Mouse (Mus musculus): ENCODE data around the gene Tet3. TPM values are rescaled to one million over a fixed set of nuclear protein-coding genes. Genes with fewer than 3 reads are reported as not detected.

Gene Tet3
- polyA plus RNA-seq, 1 experiment from 2014 or later: 67.0 TPM

GRCm38 (mm10) chr6:83405511-83406064 is 53.3 kb downstream of the Tet3 start:
- 91% methylated on average over 7 of the region's 7 CpGs for WGBS
- Histone ChIP-seq H3K27me3 (ENCODE audit: control insufficient read depth, insufficient read depth, low read length) (no peaks in the 10 kb centered on the region), H3K9me3 (ENCODE audit: control insufficient read depth, low read length) (no peaks in the 10 kb centered on the region), H3K4me2 (ENCODE audit: low read depth, low read length) (no peak overlapping the region), H3K36me3 (ENCODE audit: control insufficient read depth, insufficient read depth, low read length) (peaks cover 34% of the 10 kb centered on the region), H3K27ac (ENCODE audit: low read depth, low read length) (no peak overlapping the region), H3K4me1 (ENCODE audit: control insufficient read depth, insufficient read depth, low read length) (peaks cover 12% of the 10 kb centered on the region), H3K4me3 (ENCODE audit: low read depth, low read length) (no peak overlapping the region), H3K9ac (replicated peaks; ENCODE audit: low read depth, low read length) (no peak overlapping the region)
- ATAC-seq (ENCODE audit: low read depth): no peak

- Histone ChIP-seq H3K27me3 (ENCODE audit: control insufficient read depth, insufficient read depth, low read length) (no peaks in the 10 kb centered on the region), H3K4me2 (ENCODE audit: low read depth, low read length) (no peak overlapping the region), H3K36me3 (ENCODE audit: control insufficient read depth, insufficient read depth, low read length) (peaks cover 34% of the 10 kb centered on the region), H3K9ac (replicated peaks; ENCODE audit: low read depth, low read length) (no peak overlapping the region), H3K9me3 (ENCODE audit: control insufficient read depth, low read length) (no peaks in the 10 kb centered on the region), H3K4me1 (ENCODE audit: control insufficient read depth, insufficient read depth, low read length) (peaks cover 5% of the 10 kb centered on the region; the same call in 1 of the 2 replicates), H3K27ac (ENCODE audit: low read depth, low read length) (no peak overlapping the region), H3K4me3 (ENCODE audit: low read depth, low read length) (no peak overlapping the region)
- WGBS: 98% methylated on average over 13 of the region's 13 CpGs
- no peak for ATAC-seq (ENCODE audit: low read depth)
Measured at GRCm38 (mm10) chr6:83404571-83404970, 54.3 kb downstream of the Tet3 start.

GRCm38 (mm10) chr6:83403481-83403880 is 55.4 kb downstream of the Tet3 start:
- Histone ChIP-seq H3K4me1 (ENCODE audit: control insufficient read depth, insufficient read depth, low read length) (no peaks in the 10 kb centered on the region), H3K27ac (ENCODE audit: low read depth, low read length) (no peak overlapping the region), H3K27me3 (ENCODE audit: control insufficient read depth, insufficient read depth, low read length) (no peaks in the 10 kb centered on the region), H3K9ac (replicated peaks; ENCODE audit: low read depth, low read length) (no peak overlapping the region), H3K4me3 (ENCODE audit: low read depth, low read length) (no peak overlapping the region), H3K9me3 (ENCODE audit: control insufficient read depth, low read length) (no peaks in the 10 kb centered on the region), H3K4me2 (ENCODE audit: low read depth, low read length) (no peak overlapping the region), H3K36me3 (ENCODE audit: control insufficient read depth, insufficient read depth, low read length) (peaks cover 34% of the 10 kb centered on the region)
- 95% methylated on average over 8 of the region's 8 CpGs for WGBS
- no peak for ATAC-seq (ENCODE audit: low read depth)

GRCm38 (mm10) chr6:83399790-83400189 is 59.1 kb downstream of the Tet3 start:
- ATAC-seq (ENCODE audit: low read depth): no peak
- Histone ChIP-seq H3K27ac (ENCODE audit: low read depth, low read length) (no peak overlapping the region), H3K4me1 (ENCODE audit: control insufficient read depth, insufficient read depth, low read length) (no peaks in the 10 kb centered on the region), H3K9me3 (ENCODE audit: control insufficient read depth, low read length) (no peaks in the 10 kb centered on the region), H3K4me2 (ENCODE audit: low read depth, low read length) (no peak overlapping the region), H3K27me3 (ENCODE audit: control insufficient read depth, insufficient read depth, low read length) (no peaks in the 10 kb centered on the region), H3K4me3 (ENCODE audit: low read depth, low read length) (no peak overlapping the region), H3K36me3 (ENCODE audit: control insufficient read depth, insufficient read depth, low read length) (peaks cover 48% of the 10 kb centered on the region), H3K9ac (replicated peaks; ENCODE audit: low read depth, low read length) (no peak overlapping the region)
- 88% methylated on average over 3 of the region's 3 CpGs for WGBS

- 85% methylated on average over 8 of the region's 8 CpGs for WGBS
- no peak for ATAC-seq (ENCODE audit: low read depth)
- no peaks in the 10 kb centered on the region for H3K27me3 ChIP-seq (ENCODE audit: control insufficient read depth, insufficient read depth, low read length)
Measured at GRCm38 (mm10) chr6:83397728-83398127, 61.2 kb downstream of the Tet3 start.

GRCm38 (mm10) chr6:83396711-83397110 is 62.2 kb downstream of the Tet3 start:
- Histone ChIP-seq H3K4me3 (ENCODE audit: low read depth, low read length) (no peak overlapping the region), H3K4me1 (ENCODE audit: control insufficient read depth, insufficient read depth, low read length) (no peaks in the 10 kb centered on the region), H3K4me2 (ENCODE audit: low read depth, low read length) (no peak overlapping the region), H3K9me3 (ENCODE audit: control insufficient read depth, low read length) (no peaks in the 10 kb centered on the region), H3K36me3 (ENCODE audit: control insufficient read depth, insufficient read depth, low read length) (peaks cover 23% of the 10 kb centered on the region), H3K27me3 (ENCODE audit: control insufficient read depth, insufficient read depth, low read length) (no peaks in the 10 kb centered on the region), H3K27ac (ENCODE audit: low read depth, low read length) (no peak overlapping the region), H3K9ac (replicated peaks; ENCODE audit: low read depth, low read length) (no peak overlapping the region)
- ATAC-seq (ENCODE audit: low read depth): no peak
- 98% methylated on average over 2 of the region's 2 CpGs for WGBS

More at GRCm38 (mm10) chr6:83397728-83398127, 61.2 kb downstream of the Tet3 start:
- H3K9ac ChIP-seq (replicated peaks; ENCODE audit: low read depth, low read length): no peak overlapping the region
- no peak overlapping the region for H3K4me3 ChIP-seq (ENCODE audit: low read depth, low read length)
- H3K4me2 ChIP-seq (ENCODE audit: low read depth, low read length): no peak overlapping the region
- no peaks in the 10 kb centered on the region for H3K4me1 ChIP-seq (ENCODE audit: control insufficient read depth, insufficient read depth, low read length)
- H3K36me3 ChIP-seq (ENCODE audit: control insufficient read depth, insufficient read depth, low read length): peaks cover 33% of the 10 kb centered on the region
- no peak overlapping the region for H3K27ac ChIP-seq (ENCODE audit: low read depth, low read length)
- no peaks in the 10 kb centered on the region for H3K9me3 ChIP-seq (ENCODE audit: control insufficient read depth, low read length)

- H3K9ac ChIP-seq (replicated peaks; ENCODE audit: low read depth, low read length): no peak overlapping the region
- peaks cover 17% of the 10 kb centered on the region; the same call in 1 of the 2 replicates for H3K36me3 ChIP-seq (ENCODE audit: control insufficient read depth, insufficient read depth, low read length)
- no peak overlapping the region for H3K4me3 ChIP-seq (ENCODE audit: low read depth, low read length)
- ATAC-seq (ENCODE audit: low read depth): no peak
- no peak overlapping the region for H3K27ac ChIP-seq (ENCODE audit: low read depth, low read length)
- H3K27me3 ChIP-seq (ENCODE audit: control insufficient read depth, insufficient read depth, low read length): no peaks in the 10 kb centered on the region
- no peak overlapping the region for H3K4me2 ChIP-seq (ENCODE audit: low read depth, low read length)
- no peaks in the 10 kb centered on the region for H3K9me3 ChIP-seq (ENCODE audit: control insufficient read depth, low read length)
- WGBS: 97% methylated on average over 15 of the region's 15 CpGs
- H3K4me1 ChIP-seq (ENCODE audit: control insufficient read depth, insufficient read depth, low read length): no peaks in the 10 kb centered on the region
Measured at GRCm38 (mm10) chr6:83395544-83396229, 63.2 kb downstream of the Tet3 start.

GRCm38 (mm10) chr6:83394122-83394521 is 64.8 kb downstream of the Tet3 start:
- Histone ChIP-seq H3K9ac (replicated peaks; ENCODE audit: low read depth, low read length) (no peak overlapping the region), H3K4me2 (ENCODE audit: low read depth, low read length) (no peak overlapping the region), H3K27me3 (ENCODE audit: control insufficient read depth, insufficient read depth, low read length) (no peaks in the 10 kb centered on the region), H3K4me1 (ENCODE audit: control insufficient read depth, insufficient read depth, low read length) (no peaks in the 10 kb centered on the region), H3K4me3 (ENCODE audit: low read depth, low read length) (no peak overlapping the region), H3K27ac (ENCODE audit: low read depth, low read length) (no peak overlapping the region), H3K36me3 (ENCODE audit: control insufficient read depth, insufficient read depth, low read length) (peaks cover 17% of the 10 kb centered on the region; the same call in 1 of the 2 replicates), H3K9me3 (ENCODE audit: control insufficient read depth, low read length) (no peaks in the 10 kb centered on the region)
- WGBS: 96% methylated on average over 4 of the region's 4 CpGs
- ATAC-seq (ENCODE audit: low read depth): no peak

GRCm38 (mm10) chr6:83392166-83392780 is 66.6 kb downstream of the Tet3 start:
- Histone ChIP-seq H3K9me3 (ENCODE audit: control insufficient read depth, low read length) (no peaks in the 10 kb centered on the region), H3K27ac (ENCODE audit: low read depth, low read length) (no peak overlapping the region), H3K27me3 (ENCODE audit: control insufficient read depth, insufficient read depth, low read length) (no peaks in the 10 kb centered on the region), H3K9ac (replicated peaks; ENCODE audit: low read depth, low read length) (no peak overlapping the region), H3K36me3 (ENCODE audit: control insufficient read depth, insufficient read depth, low read length) (peaks cover 12% of the 10 kb centered on the region; the same call in 1 of the 2 replicates), H3K4me3 (ENCODE audit: low read depth, low read length) (no peak overlapping the region), H3K4me1 (ENCODE audit: control insufficient read depth, insufficient read depth, low read length) (no peaks in the 10 kb centered on the region), H3K4me2 (ENCODE audit: low read depth, low read length) (no peak overlapping the region)
- no peak for ATAC-seq (ENCODE audit: low read depth)
- WGBS: 85% methylated on average over 8 of the region's 8 CpGs
